Mouse (Mus musculus): Measurements from ENCODE around the gene Timm22.

DNA sequence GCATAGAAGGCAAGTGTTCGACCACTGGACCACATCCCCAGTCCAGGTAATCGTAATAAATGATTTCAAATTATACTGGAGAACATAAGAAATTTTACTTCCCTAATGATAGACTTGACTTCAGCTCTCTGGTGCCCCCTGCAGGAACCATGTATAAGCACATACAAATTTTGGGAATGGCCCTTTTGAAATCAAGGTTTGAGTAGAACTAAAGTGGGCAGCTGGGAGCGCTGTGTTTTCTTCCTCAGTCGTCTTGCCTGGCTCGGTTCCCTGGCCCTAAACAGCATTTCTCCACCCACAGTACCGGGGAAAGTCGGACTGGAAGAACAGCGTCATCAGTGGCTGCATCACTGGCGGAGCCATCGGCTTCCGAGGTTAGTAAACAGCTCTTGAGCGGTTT, 4.1 kb downstream of the Timm22 start:
- TF ChIP-seq FLI1 (IDR thresholded peaks at IDR 0.05; ENCODE audit: low read length), result no peak
- TF ChIP-seq GATA1 (IDR thresholded peaks at IDR 0.05; ENCODE audit: borderline replicate concordance, low read length), result no peak

Measured in megakaryocyte, embryonic 14.5 days (primary cell).